Mouse (Mus musculus): Measurements from ENCODE around the gene Taf12. TPM values are rescaled to one million over a fixed set of nuclear protein-coding genes. Genes with fewer than 3 reads are reported as not detected.
"Not testable (repeated sequence)": the region's sequence is repeated elsewhere in the genome, so short reads cannot be mapped to it uniquely, and the experiment has no call there.

Gene Taf12
- polyA plus RNA-seq, 1 experiment, result 33.6 TPM

DNA sequence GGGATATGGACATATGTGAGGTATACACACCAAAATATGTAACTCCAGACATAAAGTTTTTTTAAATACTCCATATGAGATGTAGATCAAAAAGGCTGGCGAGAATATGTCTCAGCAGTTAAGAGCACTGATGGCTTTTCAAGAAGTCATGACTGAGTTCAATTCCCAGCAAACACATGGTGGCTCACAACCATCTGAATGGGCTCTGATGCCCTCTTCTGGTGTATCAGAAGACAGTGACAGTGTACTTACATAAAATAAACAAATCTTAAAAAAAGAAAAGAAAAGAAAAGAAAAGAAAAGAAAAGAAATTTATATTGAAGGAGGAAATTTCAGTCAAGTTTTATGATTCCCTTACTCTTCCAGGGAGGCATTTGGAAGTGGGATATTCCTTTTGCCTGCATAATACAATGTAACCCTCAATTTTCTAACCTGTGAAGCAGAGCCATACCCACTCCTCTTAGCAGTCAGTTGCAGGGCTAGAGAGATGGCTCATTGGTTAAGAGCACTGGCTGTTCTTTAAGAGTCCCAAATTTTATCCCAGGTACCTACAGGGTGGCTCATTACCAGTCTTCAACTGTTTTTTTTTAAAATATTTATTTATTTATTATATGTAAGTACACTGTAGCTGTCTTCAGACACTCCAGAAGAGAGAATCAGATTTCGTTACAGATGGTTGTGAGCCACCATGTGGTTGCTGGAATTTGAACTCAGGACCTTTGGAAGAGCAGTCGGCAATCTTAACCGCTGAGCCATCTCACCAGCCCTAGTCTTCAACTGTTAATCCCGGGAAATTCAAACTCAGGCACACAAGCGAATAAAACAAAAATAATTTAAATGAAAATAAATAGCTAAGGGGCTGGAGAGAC lies 5.1 kb upstream of the Taf12 start:
- Histone ChIP-seq H3K4me1 (ENCODE audit: control insufficient read depth, insufficient read depth, low read length) (peaks cover 11% of the 10 kb centered on the region), H3K4me3 (ENCODE audit: insufficient read depth, low read length) (no peak overlapping the region), H3K27ac (ENCODE audit: insufficient read depth, low read depth, low read length) (peak overlapping the region; percentile 14; the same call in 1 of the 2 replicates)
- no peak for TF ChIP-seq POLR2A (IDR thresholded peaks at IDR 0.05; ENCODE audit: borderline replicate concordance, low read depth, low read length)
- TF ChIP-seq CTCF (IDR thresholded peaks at IDR 0.05; ENCODE audit: low read depth, low read length), result no peak

DNA sequence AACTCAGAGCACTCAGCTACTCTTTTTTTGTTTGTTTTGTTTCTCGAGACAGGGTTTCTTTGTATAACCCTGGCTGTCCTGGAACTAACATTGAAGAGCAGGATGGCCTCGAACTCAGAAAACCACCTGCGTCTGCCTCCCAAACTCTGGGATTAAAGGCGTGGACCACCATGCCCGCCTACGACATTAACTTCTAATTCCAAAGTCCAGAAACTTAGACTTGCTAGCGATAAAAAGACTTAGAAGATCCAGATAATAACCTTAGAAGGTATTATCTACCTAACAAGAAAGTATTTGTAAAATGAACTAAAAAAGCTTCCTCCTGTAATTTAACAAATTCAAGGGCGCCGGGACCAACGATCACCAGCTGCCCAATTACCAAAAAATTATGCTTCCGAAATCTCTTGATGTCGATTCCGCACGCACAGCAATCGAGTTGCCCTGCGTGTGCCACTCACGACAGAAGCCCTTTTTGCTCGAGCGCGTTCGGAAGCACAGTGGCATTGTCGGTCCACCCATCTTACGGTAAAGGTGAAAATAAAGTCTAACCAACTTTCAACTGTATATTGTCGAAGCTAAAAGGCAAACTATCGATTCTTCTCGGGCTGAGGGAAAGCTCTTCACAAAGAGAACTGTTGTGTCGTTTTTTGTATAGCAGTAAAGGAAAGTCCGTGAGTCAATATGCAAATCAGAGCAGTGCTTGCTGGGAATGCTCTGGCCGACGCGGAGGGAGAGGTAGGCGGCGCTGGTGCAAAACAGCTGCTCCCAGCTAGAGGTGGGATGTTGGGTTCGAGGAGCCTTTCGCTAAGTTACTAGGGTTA lies 4.2 kb upstream of the Taf12 start:
- peak overlapping the region; percentile 56 for H3K4me3 ChIP-seq (ENCODE audit: insufficient read depth, low read length)
- peaks cover 11% of the 10 kb centered on the region for H3K4me1 ChIP-seq (ENCODE audit: control insufficient read depth, insufficient read depth, low read length)
- TF ChIP-seq CTCF (IDR thresholded peaks at IDR 0.05; ENCODE audit: low read depth, low read length) (no peak), POLR2A (IDR thresholded peaks at IDR 0.05; ENCODE audit: borderline replicate concordance, low read depth, low read length) (peak; percentile 99)
- H3K27ac ChIP-seq (ENCODE audit: insufficient read depth, low read depth, low read length), result peak overlapping the region; percentile 96

GRCm38 (mm10) chr4:132273166-132273565 lies 1.0 kb upstream of the Taf12 start:
- Histone ChIP-seq H3K4me1 (ENCODE audit: control insufficient read depth, insufficient read depth, low read length) (peaks cover 18% of the 10 kb centered on the region), H3K4me3 (ENCODE audit: insufficient read depth, low read length) (peak overlapping the region; percentile 82), H3K27ac (ENCODE audit: insufficient read depth, low read depth, low read length) (peak overlapping the region; percentile 62)
- TF ChIP-seq POLR2A (IDR thresholded peaks at IDR 0.05; ENCODE audit: borderline replicate concordance, low read depth, low read length), result no peak
- no peak for TF ChIP-seq CTCF (IDR thresholded peaks at IDR 0.05; ENCODE audit: low read depth, low read length)

- no peak overlapping the region for H3K27ac ChIP-seq (ENCODE audit: insufficient read depth, low read depth, low read length)
- H3K4me3 ChIP-seq (ENCODE audit: insufficient read depth, low read length), result no peak overlapping the region
- peaks cover 16% of the 10 kb centered on the region for H3K4me1 ChIP-seq (ENCODE audit: control insufficient read depth, insufficient read depth, low read length)
- no peak for TF ChIP-seq CTCF (IDR thresholded peaks at IDR 0.05; ENCODE audit: low read depth, low read length)
- no peak for TF ChIP-seq POLR2A (IDR thresholded peaks at IDR 0.05; ENCODE audit: borderline replicate concordance, low read depth, low read length)
These were observed 1.8 kb downstream of the Taf12 start for GRCm38 (mm10) chr4:132275949-132276348.

DNA sequence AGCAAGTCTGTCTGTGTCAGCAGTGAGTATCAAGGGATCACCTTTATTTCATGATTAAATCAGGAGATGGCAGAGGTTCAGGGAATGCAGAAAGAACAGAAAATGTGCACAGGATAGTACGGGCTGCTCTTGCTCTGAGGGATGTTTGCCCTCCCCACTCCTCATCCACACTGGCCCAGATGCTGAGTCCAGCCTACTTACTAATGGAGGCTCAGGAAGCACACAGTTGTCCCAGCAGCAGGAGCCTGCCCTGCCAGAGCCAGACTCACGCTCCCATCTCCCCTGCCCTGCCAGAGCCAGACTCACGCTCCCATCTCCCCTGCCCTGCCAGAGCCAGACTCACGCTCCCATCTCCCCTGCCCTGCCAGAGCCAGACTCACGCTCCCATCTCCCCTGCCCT lies 14.7 kb downstream of the Taf12 start:
- H3K4me3 ChIP-seq (ENCODE audit: insufficient read depth, low read length); H3K4me1 ChIP-seq (ENCODE audit: control insufficient read depth, insufficient read depth, low read length); H3K27ac ChIP-seq (ENCODE audit: insufficient read depth, low read depth, low read length): not testable (repeated sequence)

GRCm38 (mm10) chr4:132291056-132291455 lies 16.9 kb downstream of the Taf12 start:
- no peak for TF ChIP-seq POLR2A (IDR thresholded peaks at IDR 0.05; ENCODE audit: borderline replicate concordance, low read depth, low read length)
- no peak for TF ChIP-seq CTCF (IDR thresholded peaks at IDR 0.05; ENCODE audit: low read depth, low read length)
- H3K4me3 ChIP-seq (ENCODE audit: insufficient read depth, low read length), result no peak overlapping the region
- H3K27ac ChIP-seq (ENCODE audit: insufficient read depth, low read depth, low read length), result no peak overlapping the region
- H3K4me1 ChIP-seq (ENCODE audit: control insufficient read depth, insufficient read depth, low read length), result no peaks in the 10 kb centered on the region

GRCm38 (mm10) chr4:132291624-132292335 lies 17.6 kb downstream of the Taf12 start:
- Histone ChIP-seq H3K4me1 (ENCODE audit: control insufficient read depth, insufficient read depth, low read length) (no peaks in the 10 kb centered on the region), H3K4me3 (ENCODE audit: insufficient read depth, low read length) (no peak overlapping the region), H3K27ac (ENCODE audit: insufficient read depth, low read depth, low read length) (no peak overlapping the region)
- TF ChIP-seq POLR2A (IDR thresholded peaks at IDR 0.05; ENCODE audit: borderline replicate concordance, low read depth, low read length) (no peak), CTCF (IDR thresholded peaks at IDR 0.05; ENCODE audit: low read depth, low read length) (no peak)

- H3K27ac ChIP-seq (ENCODE audit: insufficient read depth, low read depth, low read length), result no peak overlapping the region
- H3K4me1 ChIP-seq (ENCODE audit: control insufficient read depth, insufficient read depth, low read length), result no peaks in the 10 kb centered on the region
- TF ChIP-seq CTCF (IDR thresholded peaks at IDR 0.05; ENCODE audit: low read depth, low read length) (peak; percentile 24; the same call in 1 of the 2 replicates), POLR2A (IDR thresholded peaks at IDR 0.05; ENCODE audit: borderline replicate concordance, low read depth, low read length) (no peak)
- H3K4me3 ChIP-seq (ENCODE audit: insufficient read depth, low read length), result no peak overlapping the region
These were observed 18.8 kb downstream of the Taf12 start for GRCm38 (mm10) chr4:132292988-132293387.

- Histone ChIP-seq H3K27ac (ENCODE audit: insufficient read depth, low read depth, low read length) (no peak overlapping the region), H3K4me3 (ENCODE audit: insufficient read depth, low read length) (no peak overlapping the region), H3K4me1 (ENCODE audit: control insufficient read depth, insufficient read depth, low read length) (no peaks in the 10 kb centered on the region)
- TF ChIP-seq CTCF (IDR thresholded peaks at IDR 0.05; ENCODE audit: low read depth, low read length) (no peak), POLR2A (IDR thresholded peaks at IDR 0.05; ENCODE audit: borderline replicate concordance, low read depth, low read length) (no peak)
These were observed 19.6 kb downstream of the Taf12 start for GRCm38 (mm10) chr4:132293682-132294240.

Data from bone marrow macrophage, adult 2 months (primary cell).